Mouse (Mus musculus) frontal cortex, adult 2 months (tissue): ENCODE data around the gene Casc4. TPM values are rescaled to one million over a fixed set of nuclear protein-coding genes. Genes with fewer than 3 reads are reported as not detected.
"Not testable (repeated sequence)": the region's sequence is repeated elsewhere in the genome, so short reads cannot be mapped to it uniquely, and the experiment has no call there.

Source experiments
- DNase-seq, 2 experiments: peaks; one replicate each; pipeline ENCODE4 v3.0.0; 2022; ENCODE audit warnings: low spot score in 1 of 2; ENCODE audit errors: extremely low spot score in 1 of 2
- polyA plus RNA-seq: library from polyadenylated mRNA; depleted of rRNA; stranded (reverse); fragments of >200 nt; gene quantifications from 2 replicates; pipeline ENCODE4 v1.2.3, GENCODE M21; 2012; rRNA removed

The Casc4 gene
- polyA plus RNA-seq, 1 experiment = 45.7 TPM

GRCm38 (mm10) chr2:121909975-121910374, 43.2 kb downstream of the Casc4 start:
- no peak for DNase-seq

- DNase-seq = peak; percentile 21 to 68
Measured at GRCm38 (mm10) chr2:121916047-121916970, 49.5 kb downstream of the Casc4 start.

- not testable (repeated sequence) for DNase-seq
Measured at GRCm38 (mm10) chr2:121937624-121938023, 70.9 kb downstream of the Casc4 start.

- no peak for DNase-seq
Measured at GRCm38 (mm10) chr2:121943364-121943763, 76.6 kb downstream of the Casc4 start.

- DNase-seq = no peak
Measured at GRCm38 (mm10) chr2:121954971-121955656, 88.3 kb downstream of the Casc4 start.

GRCm38 (mm10) chr2:121955765-121956223, 89.0 kb downstream of the Casc4 start, which contains the start of the genes Ctdspl2 and Mageb3:
TSS of gene Ctdspl2 (plus strand) at chr2:121956001.
TSS of gene Mageb3 (minus strand) at chr2:121956092.
- DNase-seq = peak; percentile 82 to 93

GRCm38 (mm10) chr2:121956224-121957018, 89.7 kb downstream of the Casc4 start:
- DNase-seq = peak; percentile 85 to 96

- DNase-seq = no peak
Measured at GRCm38 (mm10) chr2:121957216-121957792, 90.5 kb downstream of the Casc4 start.

Other genes starting within 250 kb of the Casc4 start
- 28.2 and 30.6 TPM in 2 replicates for gene Frmd5, start 59.9 kb upstream of the Casc4 start, polyA plus RNA-seq
- 15.7 and 16.3 TPM in 2 replicates for gene Ctdspl2, start 89.0 kb downstream of the Casc4 start, polyA plus RNA-seq
- 0.27 and 0.36 TPM in 2 replicates for gene Mageb3, start 89.1 kb downstream of the Casc4 start, polyA plus RNA-seq
- gene Eif3j1, start 161.6 kb downstream of the Casc4 start, polyA plus RNA-seq = 18.4 and 19.8 TPM in 2 replicates